26 mouse cellular contexts compared by ENCODE assay signal in genomic region chr8:94699366-94699765, GRCm38 (mm10). TPM values are rescaled to one million over a fixed set of nuclear protein-coding genes. Genes with fewer than 3 reads are reported as not detected.
DNase-seq lines count a peak whose midpoint lies in the region; ATAC-seq and TF ChIP-seq lines count a peak whose summit lies in the region.
"Had no signal": no experiment of that assay in that cellular context is flagged by ENCODE, and none has a peak within 500 bp of the region (broad histone marks: within the 10 kb centered on the region; RNA-seq: fewer than 3 reads in every experiment).

No protein-coding gene starts in this region.

- H3K9me3 ChIP-seq in forebrain, embryonic 11.5 days (ENCODE audit: control insufficient read depth, low read length): no peaks in the 10 kb centered on the region
- no peaks in the 10 kb centered on the region for H3K9me3 ChIP-seq in forebrain, embryonic 13.5 days (replicated peaks)
- no peaks in the 10 kb centered on the region for H3K9me3 ChIP-seq in E14TG2a.4 (ENCODE audit: low read length)
- no peaks in the 10 kb centered on the region for H3K9me3 ChIP-seq in stomach, postnatal 0 days (ENCODE audit: control insufficient read depth, low read length)
- no peaks in the 10 kb centered on the region for H3K9me3 ChIP-seq in kidney, embryonic 16.5 days (ENCODE audit: low read length)
- H3K9me3 ChIP-seq: embryonic facial prominence, embryonic 15.5 days; neural tube, embryonic 15.5 days had no signal

- no peak overlapping the region for H3K4me3 ChIP-seq in forebrain, embryonic 11.5 days (ENCODE audit: low read depth, low read length)
- H3K4me3 ChIP-seq in forebrain, embryonic 13.5 days: no peak overlapping the region
- H3K4me3 ChIP-seq in E14TG2a.4 (replicated peaks; ENCODE audit: low read length): peak overlapping the region; percentile 32; the same call in 1 of the 2 replicates
- H3K4me3 ChIP-seq in stomach, postnatal 0 days (ENCODE audit: low read depth, low read length): no peak overlapping the region
- no peak overlapping the region for H3K4me3 ChIP-seq in kidney, embryonic 16.5 days (ENCODE audit: low read length)
- H3K4me3 ChIP-seq: embryonic facial prominence, embryonic 15.5 days; megakaryocyte, embryonic 14.5 days; neural tube, embryonic 15.5 days had no signal

- intact Hi-C loops in left cerebral cortex, postnatal 14 days (cut with DNase I): loop anchor here (5.0 kb wide), 1 partner anchor 172 kb away; no protein-coding TSS in a partner anchor
- intact Hi-C loops in left cerebral cortex, postnatal 10 days (cut with DNase I): loop anchor here (5.0 kb wide), 2 partner anchors 172 to 207 kb away; no protein-coding TSS in a partner anchor

- no peak for TF ChIP-seq EP300 in stomach, postnatal 0 days (optimal IDR thresholded peaks at IDR 0.05)

- H3K9ac ChIP-seq in forebrain, embryonic 11.5 days (ENCODE audit: low read length): no peak overlapping the region
- no peak overlapping the region for H3K9ac ChIP-seq in forebrain, embryonic 13.5 days
- no peak overlapping the region for H3K9ac ChIP-seq in stomach, postnatal 0 days (ENCODE audit: low read length)
- no peak overlapping the region for H3K9ac ChIP-seq in kidney, embryonic 16.5 days (replicated peaks; ENCODE audit: low read length)
- H3K9ac ChIP-seq: embryonic facial prominence, embryonic 15.5 days; neural tube, embryonic 15.5 days had no signal

- no peak for TF ChIP-seq CTCF in E14TG2a.4 (conservative IDR thresholded peaks at IDR 0.05; ENCODE audit: low read length)
- no peak for TF ChIP-seq CTCF in stomach, postnatal 0 days (IDR thresholded peaks at IDR 0.05; ENCODE audit: low read depth)

- no peak for ATAC-seq in forebrain, embryonic 11.5 days (replicated peaks; ENCODE audit: low FRiP score)
- ATAC-seq in forebrain, embryonic 13.5 days: no peak
- no peak for ATAC-seq in stomach, postnatal 0 days (ENCODE audit: low FRiP score, low TSS enrichment)
- no peak for ATAC-seq in kidney, embryonic 16.5 days (ENCODE audit: low FRiP score, low TSS enrichment)
- ATAC-seq: activated CD4-positive, CD25-positive, alpha-beta regulatory T cell, adult 4 months; midbrain, embryonic 16.5 days; Patski had no signal

- DNase-seq in forebrain, embryonic 11.5 days (ENCODE audit: low spot score): peak; percentile 40
- DNase-seq in left cerebral cortex, postnatal 14 days (ENCODE audit: low spot score in 2 of 2): peak; percentile 53 to 59
- DNase-seq in left cerebral cortex, postnatal 10 days (ENCODE audit: extremely low spot score in 1 of 2, low spot score in 2 of 2): no peak
- peak; percentile 10 for DNase-seq in stomach, postnatal 0 days (ENCODE audit: low spot score)
- no peak for DNase-seq in yolk sac, embryonic 10.5 days (ENCODE audit: low spot score)
- DNase-seq: adrenal gland, postnatal 10 days; cerebellum, adult 18-20 months; embryo, embryonic 11 days; gastrocnemius, postnatal 14 days; heart, postnatal 10 days; kidney, adult 11 months; lung, postnatal 10 days; thymus, adult 2 months had no signal

- H3K4me2 ChIP-seq in forebrain, embryonic 11.5 days (ENCODE audit: low read depth, low read length, severe bottlenecking): no peak overlapping the region
- no peak overlapping the region for H3K4me2 ChIP-seq in forebrain, embryonic 13.5 days
- no peak overlapping the region for H3K4me2 ChIP-seq in stomach, postnatal 0 days (replicated peaks; ENCODE audit: low read depth)
- no peak overlapping the region for H3K4me2 ChIP-seq in kidney, embryonic 16.5 days (replicated peaks; ENCODE audit: low read depth, low read length)
- H3K4me2 ChIP-seq: embryonic facial prominence, embryonic 15.5 days; heart, embryonic 11.5 days; neural tube, embryonic 15.5 days had no signal

- no peaks in the 10 kb centered on the region for H3K36me3 ChIP-seq in forebrain, embryonic 11.5 days (ENCODE audit: control insufficient read depth, insufficient read depth, low read length)
- H3K36me3 ChIP-seq in forebrain, embryonic 13.5 days (ENCODE audit: poor library complexity, severe bottlenecking): no peaks in the 10 kb centered on the region
- H3K36me3 ChIP-seq in E14TG2a.4 (ENCODE audit: insufficient read depth, low read length): no peaks in the 10 kb centered on the region
- no peaks in the 10 kb centered on the region; the same call in 1 of the 2 replicates for H3K36me3 ChIP-seq in stomach, postnatal 0 days (ENCODE audit: control insufficient read depth, insufficient read depth, low read length)
- H3K36me3 ChIP-seq in kidney, embryonic 16.5 days (ENCODE audit: insufficient read depth, low read length): no peaks in the 10 kb centered on the region
- H3K36me3 ChIP-seq: embryonic facial prominence, embryonic 15.5 days; neural tube, embryonic 15.5 days had no signal

- 67% methylated on average over 16 of the region's 16 CpGs for whole genome bisulfite sequencing in forebrain, embryonic 11.5 days
- WGBS in forebrain, embryonic 13.5 days: 56% methylated on average over 16 of the region's 16 CpGs
- WGBS in stomach, postnatal 0 days: 66% methylated on average over 16 of the region's 16 CpGs
- 75% methylated on average over 16 of the region's 16 CpGs for WGBS in kidney, embryonic 16.5 days

- peaks cover 11% of the 10 kb centered on the region; the same call in 1 of the 2 replicates for H3K4me1 ChIP-seq in forebrain, embryonic 11.5 days (replicated peaks; ENCODE audit: control insufficient read depth, insufficient read depth, low read length)
- H3K4me1 ChIP-seq in forebrain, embryonic 13.5 days: peaks cover 18% of the 10 kb centered on the region
- peaks cover 34% of the 10 kb centered on the region for H3K4me1 ChIP-seq in E14TG2a.4 (replicated peaks; ENCODE audit: low read depth, low read length)
- H3K4me1 ChIP-seq in stomach, postnatal 0 days (replicated peaks; ENCODE audit: control insufficient read depth, insufficient read depth): no peaks in the 10 kb centered on the region
- H3K4me1 ChIP-seq in kidney, embryonic 16.5 days (ENCODE audit: insufficient read depth, low read length): peaks cover 15% of the 10 kb centered on the region

- H3K27ac ChIP-seq in forebrain, embryonic 11.5 days (ENCODE audit: low read depth, low read length): no peak overlapping the region
- H3K27ac ChIP-seq in forebrain, embryonic 13.5 days: no peak overlapping the region
- H3K27ac ChIP-seq in stomach, postnatal 0 days (replicated peaks): no peak overlapping the region
- H3K27ac ChIP-seq in kidney, embryonic 16.5 days (ENCODE audit: low read length): no peak overlapping the region
- H3K27ac ChIP-seq: embryonic facial prominence, embryonic 15.5 days; kidney, postnatal 0 days; neural tube, embryonic 15.5 days had no signal

- peaks cover 31% of the 10 kb centered on the region for H3K27me3 ChIP-seq in forebrain, embryonic 11.5 days (ENCODE audit: control insufficient read depth, insufficient read depth, low read length)
- H3K27me3 ChIP-seq in forebrain, embryonic 13.5 days: peaks cover 36% of the 10 kb centered on the region
- H3K27me3 ChIP-seq in E14TG2a.4 (ENCODE audit: insufficient read depth, low read length): peaks cover 33% of the 10 kb centered on the region
- peaks cover 2% of the 10 kb centered on the region; the same call in 1 of the 2 replicates for H3K27me3 ChIP-seq in stomach, postnatal 0 days (ENCODE audit: control insufficient read depth, insufficient read depth, low read length)
- peaks cover 35% of the 10 kb centered on the region for H3K27me3 ChIP-seq in kidney, embryonic 16.5 days (ENCODE audit: insufficient read depth, low read length)

RNA-seq across cellular contexts. Expression of gene Pllp, which starts 3.3 kb away (rescaled TPM):
- polyA plus RNA-seq in forebrain, embryonic 11.5 days (2014; fragmentation: Nextera tagmentation; extraction: Ambion mirVana): 0.60 and 0.96 TPM in 2 replicates
- 0.55 and 0.63 TPM in 2 replicates for polyA plus RNA-seq in forebrain, embryonic 13.5 days (2015; fragmentation: Nextera tagmentation; extraction: Ambion mirVana)
- 10 to 100 TPM; 32.1 to 44.9 TPM for total RNA-seq in left cerebral cortex, postnatal 14 days (2021)
- 10 to 100 TPM; 19.5 to 25.3 TPM for total RNA-seq in left cerebral cortex, postnatal 10 days (2021)
- polyA plus RNA-seq in stomach, postnatal 0 days (2015; fragmentation: Nextera tagmentation; extraction: Ambion mirVana): 164 and 188 TPM in 2 replicates
- 19.6 and 20.8 TPM in 2 replicates for polyA plus RNA-seq in kidney, embryonic 16.5 days (2015; fragmentation: Nextera tagmentation; extraction: Ambion mirVana)
- polyA plus RNA-seq: heart, embryonic 11.5 days had no signal

RNA-seq across cellular contexts. Expression of gene Arl2bp, which starts 33.0 kb away (rescaled TPM):
- 82.3 and 89.1 TPM in 2 replicates for polyA plus RNA-seq in forebrain, embryonic 11.5 days (2014; fragmentation: Nextera tagmentation; extraction: Ambion mirVana)
- polyA plus RNA-seq in forebrain, embryonic 13.5 days (2015; fragmentation: Nextera tagmentation; extraction: Ambion mirVana): 254 and 265 TPM in 2 replicates
- total RNA-seq in left cerebral cortex, postnatal 14 days (2021): 100 to 1,000 TPM; 155 to 165 TPM
- total RNA-seq in left cerebral cortex, postnatal 10 days (2021): 100 to 1,000 TPM; 149 to 156 TPM
- 91.2 and 94.2 TPM in 2 replicates for polyA plus RNA-seq in stomach, postnatal 0 days (2015; fragmentation: Nextera tagmentation; extraction: Ambion mirVana)
- polyA plus RNA-seq in kidney, embryonic 16.5 days (2015; fragmentation: Nextera tagmentation; extraction: Ambion mirVana): 133 and 135 TPM in 2 replicates

RNA-seq across cellular contexts. Expression of gene Ccl22, which starts 46.0 kb away (rescaled TPM):
- not detected in 2 replicates for polyA plus RNA-seq in forebrain, embryonic 11.5 days (2014; fragmentation: Nextera tagmentation; extraction: Ambion mirVana)
- not detected in 2 replicates for polyA plus RNA-seq in forebrain, embryonic 13.5 days (2015; fragmentation: Nextera tagmentation; extraction: Ambion mirVana)
- not detected for total RNA-seq in left cerebral cortex, postnatal 14 days (2021)
- total RNA-seq in left cerebral cortex, postnatal 10 days (2021): under 1 TPM; 0.15 to 0.26 TPM
- polyA plus RNA-seq in stomach, postnatal 0 days (2015; fragmentation: Nextera tagmentation; extraction: Ambion mirVana): 0.06 TPM in 1 of 2 replicates, not detected in the other
- polyA plus RNA-seq in kidney, embryonic 16.5 days (2015; fragmentation: Nextera tagmentation; extraction: Ambion mirVana): not detected in 2 replicates
- total RNA-seq: gastrocnemius, postnatal 14 days; heart, postnatal 10 days; layer of hippocampus, postnatal 10 days had no signal
- polyA plus RNA-seq: embryonic facial prominence, embryonic 15.5 days; heart, embryonic 11.5 days; hindbrain, embryonic 11.5 days; kidney, postnatal 0 days; midbrain, embryonic 16.5 days; neural tube, embryonic 15.5 days; Patski had no signal

Comparison
In these comparisons a context has a peak if more than half of its experiments do, and no peak if none do; other contexts are left out.
1. DNase-seq: peak in forebrain, embryonic 11.5 days (single experiment), left cerebral cortex, postnatal 14 days (2 of 2) and stomach, postnatal 0 days (single experiment); none in left cerebral cortex, postnatal 10 days (0 of 2) and yolk sac, embryonic 10.5 days (single experiment).
2. RNA of gene Pllp, which starts 3.3 kb away (polyA plus RNA-seq): 164 to 188 TPM in stomach, postnatal 0 days and 19.6 to 20.8 TPM in kidney, embryonic 16.5 days; 0.55 to 0.63 TPM in forebrain, embryonic 13.5 days and 0.60 to 0.96 TPM in forebrain, embryonic 11.5 days; every median in the first group is over 10 times any median in the second.